Mouse (Mus musculus): Measurements from ENCODE around the gene Tctn1.

Gene Tctn1

DNA sequence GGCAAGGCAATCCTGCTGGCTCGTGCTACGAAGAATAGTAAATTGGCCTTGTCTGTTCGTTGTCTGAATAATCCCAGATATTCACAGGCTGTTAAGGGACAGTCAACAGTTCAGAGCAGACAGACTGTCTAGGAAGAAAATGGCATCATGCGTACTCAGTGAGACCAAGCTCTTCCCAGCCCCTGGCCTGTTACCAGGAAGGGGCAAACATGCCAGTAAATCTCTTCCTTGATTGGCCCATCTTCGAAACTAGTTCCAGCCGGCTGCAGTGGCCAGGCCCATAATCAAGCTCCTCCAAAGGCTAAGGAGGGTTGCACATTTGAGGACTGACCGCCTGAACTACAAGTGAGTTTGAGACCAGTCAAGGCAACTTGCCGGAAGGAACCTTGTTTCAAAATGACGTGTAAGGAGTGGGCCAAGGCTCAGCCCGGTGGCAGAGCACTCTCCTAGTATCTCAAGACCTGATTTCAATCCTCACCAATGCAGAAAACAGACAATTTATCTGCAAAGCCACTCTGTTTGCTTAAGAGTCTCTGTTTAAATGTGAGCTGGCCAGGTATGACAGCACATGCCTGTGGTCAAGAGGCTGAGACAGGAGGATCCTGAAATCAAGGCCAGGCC, 17.6 kb downstream of the Tctn1 start:
- DNase-seq: peak in 1 of 2 experiments; percentile 42

DNA sequence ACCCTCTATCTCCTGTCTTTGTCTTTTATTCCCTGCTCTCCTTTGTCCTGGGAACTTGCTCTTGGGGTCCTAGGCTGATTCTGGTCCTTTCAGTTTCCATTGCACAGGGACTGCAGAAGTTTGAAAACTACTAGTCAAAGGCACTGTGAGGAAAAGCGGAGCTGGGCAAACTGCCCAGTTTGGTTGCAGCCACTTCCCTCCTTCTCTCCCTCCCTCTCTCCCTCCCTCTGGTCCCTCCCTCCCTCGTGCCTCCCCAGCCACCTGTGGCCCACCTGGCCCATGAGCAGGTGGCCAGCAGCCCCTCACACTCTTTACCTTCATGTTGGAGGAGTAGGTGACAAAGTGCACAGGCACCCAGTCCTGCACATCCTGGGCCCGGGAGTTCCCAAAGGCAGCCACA, 19.1 kb downstream of the Tctn1 start:
- peak in 1 of 2 experiments; percentile 42 for DNase-seq

DNA sequence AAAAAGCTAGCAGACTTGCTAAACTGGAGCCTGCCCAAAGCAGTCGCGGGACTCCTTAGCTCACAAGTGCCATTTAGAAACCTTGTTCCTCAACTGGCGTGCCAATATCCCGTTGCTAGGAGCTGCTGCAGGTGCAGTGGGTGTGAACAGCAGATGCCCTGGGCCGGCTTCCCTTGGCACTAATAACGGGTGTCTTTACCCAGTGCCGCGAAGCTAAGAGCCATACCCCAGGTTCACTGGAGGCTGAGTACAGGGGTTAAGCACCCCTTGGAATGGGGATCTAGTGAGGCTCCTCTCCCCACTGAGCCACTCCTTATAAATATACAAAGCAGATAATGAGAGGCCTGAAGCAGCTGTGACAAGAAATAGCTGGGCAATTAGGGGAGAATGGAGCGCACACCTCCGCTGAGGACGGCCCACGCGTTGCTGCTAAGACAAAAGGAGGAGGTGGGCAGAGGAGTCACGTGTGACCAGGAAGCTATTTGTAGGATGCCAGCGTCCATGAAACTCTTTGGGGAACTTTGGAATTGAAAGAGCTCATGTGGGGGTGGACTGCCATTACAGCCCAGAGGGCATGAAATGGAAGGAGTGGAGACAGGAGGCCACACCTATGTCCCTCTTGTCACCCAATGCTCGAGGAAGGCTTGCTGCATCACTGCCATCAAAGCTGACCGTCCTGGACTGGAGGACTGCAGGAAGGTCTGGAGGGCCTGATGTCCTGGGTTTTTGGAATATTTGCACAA, 20.3 kb downstream of the Tctn1 start:
- DNase-seq: peak; percentile 65 to 67

DNA sequence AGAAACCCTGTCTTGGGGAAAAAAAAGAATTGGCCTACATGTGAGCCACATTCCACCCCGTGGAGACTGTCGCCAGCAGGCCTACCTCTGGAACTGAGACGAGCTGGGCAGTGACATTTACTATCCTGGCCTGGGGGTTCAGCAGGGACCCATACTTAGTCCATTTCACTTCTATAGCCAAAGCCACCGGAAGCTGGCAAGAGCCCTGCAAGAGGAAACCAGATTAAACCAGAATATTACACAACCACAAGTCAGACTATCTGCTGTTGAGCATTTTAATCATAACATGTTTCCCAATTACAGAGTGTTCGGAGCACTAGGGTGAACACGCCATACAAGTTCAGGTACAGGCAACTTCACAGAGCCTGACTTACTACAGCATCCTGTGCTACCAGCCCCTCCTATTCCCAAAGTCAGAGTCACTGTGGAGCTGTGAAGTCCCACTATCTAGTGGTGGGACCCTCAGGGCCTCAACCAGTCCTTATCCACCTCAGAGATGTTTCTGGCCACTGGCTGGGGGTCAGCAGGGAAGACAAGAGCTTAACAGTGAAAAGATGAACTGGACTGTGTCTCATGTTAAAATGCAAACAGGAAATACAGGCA, 21.6 kb downstream of the Tctn1 start:
- DNase-seq: no peak

DNA sequence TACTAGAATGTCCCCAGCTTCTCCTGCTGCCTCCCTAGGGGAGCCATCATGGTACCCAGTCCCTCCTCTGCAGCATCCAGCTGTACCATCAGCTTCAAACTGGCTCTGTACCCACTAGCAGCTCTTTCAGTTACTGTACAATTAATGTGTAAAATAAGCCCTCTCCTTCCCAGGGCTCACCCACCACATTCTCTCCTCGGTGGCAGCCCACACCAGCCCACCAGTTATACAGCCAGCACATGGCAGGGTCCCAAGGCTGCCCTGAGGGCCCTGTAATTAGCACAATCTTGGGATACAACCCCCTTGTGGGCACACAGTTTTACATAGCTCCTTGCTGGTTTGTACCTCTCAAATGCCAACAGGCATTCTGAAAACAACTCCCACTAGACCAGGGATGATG, 23.3 kb downstream of the Tctn1 start:
- no peak for DNase-seq

DNA sequence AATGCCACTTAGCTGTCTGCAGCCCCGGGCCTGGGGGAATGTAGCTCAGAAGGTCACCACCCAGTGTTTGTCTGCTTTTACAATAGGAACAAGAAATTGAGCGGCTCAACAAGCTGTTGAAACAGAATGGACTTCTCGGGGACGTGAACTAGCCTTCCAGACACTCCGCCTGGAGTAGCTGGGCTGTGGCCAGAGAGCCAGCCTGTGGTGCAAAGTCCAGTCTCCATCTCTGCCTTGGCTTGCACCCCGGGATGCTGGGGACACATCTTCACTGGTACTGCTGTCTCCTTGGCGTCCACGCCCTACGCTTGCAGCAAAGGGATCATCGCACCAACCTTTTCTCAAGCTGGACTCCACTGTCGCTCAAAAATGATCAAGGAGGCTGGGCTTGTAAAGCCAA, 23.7 kb downstream of the Tctn1 start:
- peak; percentile 57 to 63 for DNase-seq

DNA sequence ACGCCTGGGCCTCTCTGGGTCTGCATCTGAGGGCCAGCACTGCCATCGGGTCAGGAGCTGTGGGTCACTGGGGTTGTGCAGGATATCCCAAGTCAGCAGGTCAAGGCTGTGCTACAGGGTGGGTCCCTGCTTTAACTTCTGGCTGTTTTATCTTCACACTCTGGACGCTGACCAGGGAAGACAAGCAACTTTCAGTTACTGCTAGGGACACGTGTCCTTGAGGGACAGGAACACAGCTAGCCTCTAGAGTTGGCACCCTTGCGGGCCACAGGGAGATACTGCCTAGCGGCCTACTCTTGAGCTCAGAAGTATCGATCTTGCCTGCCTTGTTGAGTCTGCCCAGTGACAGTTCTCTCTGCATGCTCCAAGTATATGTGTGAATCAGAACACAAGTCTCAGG, 24.6 kb downstream of the Tctn1 start:
- no peak for DNase-seq

DNA sequence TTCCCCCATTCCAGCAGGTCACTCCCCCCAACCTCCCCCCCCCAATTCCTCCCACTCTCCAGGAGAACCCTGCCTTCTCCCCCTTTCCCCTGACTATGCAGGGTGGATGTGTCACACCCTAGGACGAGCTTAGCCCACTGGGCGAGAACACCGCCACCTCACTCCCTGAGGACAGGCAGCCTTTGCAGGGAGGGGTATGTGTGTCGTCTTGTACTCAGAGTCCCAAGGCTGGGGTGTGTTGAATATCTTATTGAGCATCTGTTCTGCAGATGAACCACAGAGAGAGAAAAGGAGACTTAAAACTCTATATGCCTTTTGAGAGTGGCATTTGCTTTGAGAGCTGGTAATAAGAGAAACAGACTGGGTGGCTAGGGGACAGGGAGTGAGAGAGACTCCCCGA, 27.1 kb downstream of the Tctn1 start:
- DNase-seq: no peak

DNA sequence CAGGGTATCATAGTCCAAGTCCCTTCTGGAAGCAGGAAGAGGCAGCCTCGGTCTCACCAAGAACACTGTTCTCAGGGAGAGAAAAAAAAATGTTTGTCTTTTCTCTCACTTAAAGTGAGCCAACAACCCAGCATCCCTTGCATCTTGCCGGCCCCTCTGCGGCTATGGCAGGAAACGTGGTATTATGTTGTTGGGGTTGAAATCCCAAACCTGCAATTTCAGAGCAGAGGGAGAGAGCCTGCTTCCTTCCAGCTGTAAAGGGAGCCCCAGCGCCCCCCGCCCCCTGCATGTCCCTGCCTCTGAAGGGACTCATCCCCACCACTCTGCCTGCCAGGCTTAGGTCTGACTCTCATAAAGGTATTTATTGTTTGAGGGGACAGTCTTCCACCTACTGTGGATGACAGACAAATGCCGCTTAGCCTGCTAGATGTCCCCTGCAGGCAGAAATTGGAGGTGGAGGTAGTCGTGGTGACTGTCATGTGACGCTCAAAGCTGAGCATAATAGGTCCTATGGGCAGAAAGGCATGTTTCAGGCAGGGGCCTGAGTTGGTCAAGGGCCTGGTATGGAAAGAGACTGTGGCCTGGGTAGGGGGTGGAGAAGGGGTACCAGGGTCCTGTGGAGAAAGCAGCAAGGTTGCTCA, 28.9 kb downstream of the Tctn1 start:
- no peak for DNase-seq

DNA sequence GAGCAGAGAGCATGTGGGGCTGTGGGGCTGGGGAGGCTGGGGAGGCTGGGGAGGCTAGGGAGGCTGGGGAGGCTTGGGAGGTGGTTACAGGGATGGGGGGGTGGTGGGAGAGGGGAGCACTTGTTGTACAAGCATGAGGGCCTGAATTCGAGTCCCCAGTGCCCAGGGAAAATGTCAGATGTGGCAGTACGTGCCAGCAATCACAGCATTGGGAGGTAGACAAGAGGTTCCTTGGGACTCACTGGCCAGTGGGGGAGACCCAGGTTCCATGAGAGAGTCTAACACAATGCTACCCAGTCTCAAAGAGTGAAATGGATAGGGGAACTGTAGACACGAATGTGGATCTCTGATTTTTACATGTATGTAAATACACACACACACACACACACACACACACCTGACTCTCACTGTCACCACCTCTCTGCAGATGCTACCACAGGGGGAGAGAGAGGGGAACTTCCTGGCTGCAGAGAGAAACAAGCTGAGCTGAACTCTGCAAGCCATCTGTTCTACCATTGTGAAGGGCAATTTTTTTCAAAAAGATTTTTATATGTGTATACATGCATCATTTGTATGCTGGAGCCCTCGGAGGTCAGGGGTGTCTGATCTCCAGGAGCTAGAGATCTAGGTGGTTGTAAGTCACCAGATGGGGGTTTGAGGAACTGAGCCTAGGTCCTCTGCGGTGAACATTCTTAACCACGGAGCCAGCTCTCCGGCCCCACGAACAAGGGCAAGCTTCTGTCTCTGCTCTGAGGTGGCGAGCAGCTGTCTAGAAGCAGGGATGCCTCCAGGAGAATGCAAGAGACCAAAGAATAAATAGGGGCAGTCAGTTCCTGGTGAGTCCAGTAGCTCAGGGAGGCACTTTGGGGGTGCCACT, 29.7 kb downstream of the Tctn1 start:
- peak; percentile 43 to 57 for DNase-seq

DNA sequence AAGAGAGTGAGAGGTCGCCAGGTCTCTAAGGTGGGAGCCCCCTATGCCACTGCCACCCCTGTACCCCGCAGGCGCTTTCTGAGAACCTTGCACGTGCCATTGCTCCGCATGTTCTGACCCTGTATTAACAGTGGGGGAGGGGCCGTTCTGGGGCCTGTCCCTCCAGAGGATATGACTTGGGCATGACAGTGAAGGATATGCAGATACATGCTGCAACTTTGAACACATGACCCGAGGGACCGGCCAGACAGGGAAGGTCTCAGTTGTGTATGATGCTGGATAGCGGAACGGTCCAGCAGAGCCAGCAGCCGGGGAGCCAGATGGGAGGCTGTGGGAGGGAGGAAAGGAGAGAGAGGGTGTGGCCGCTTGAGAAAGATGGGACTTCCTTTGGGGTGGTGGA, 30.6 kb downstream of the Tctn1 start:
- DNase-seq: no peak

DNA sequence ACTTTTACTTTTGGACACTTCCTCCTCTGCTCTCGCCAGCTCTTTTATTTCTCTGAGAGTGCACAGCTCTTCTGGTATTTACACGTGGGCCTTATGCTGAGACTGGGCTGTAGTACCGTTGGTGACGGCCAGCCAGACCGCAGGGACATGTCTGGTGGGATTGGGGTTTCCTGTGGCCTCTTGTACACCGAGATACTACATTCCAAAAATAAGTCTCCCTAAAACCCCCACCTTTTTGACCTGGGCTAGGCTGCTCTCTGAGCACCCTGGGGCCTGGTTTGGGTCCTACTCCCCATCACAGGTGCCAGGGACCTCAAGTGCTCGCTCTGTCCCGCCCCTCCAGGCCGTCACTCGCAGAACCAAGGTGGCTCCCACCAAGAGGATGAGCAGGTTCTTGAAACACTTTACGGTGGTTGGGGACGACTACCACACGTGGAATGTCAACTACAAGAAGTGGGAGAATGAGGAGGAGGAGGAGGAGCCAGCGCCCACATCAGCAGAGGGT, 31.1 kb downstream of the Tctn1 start:
- DNase-seq: no peak

DNA sequence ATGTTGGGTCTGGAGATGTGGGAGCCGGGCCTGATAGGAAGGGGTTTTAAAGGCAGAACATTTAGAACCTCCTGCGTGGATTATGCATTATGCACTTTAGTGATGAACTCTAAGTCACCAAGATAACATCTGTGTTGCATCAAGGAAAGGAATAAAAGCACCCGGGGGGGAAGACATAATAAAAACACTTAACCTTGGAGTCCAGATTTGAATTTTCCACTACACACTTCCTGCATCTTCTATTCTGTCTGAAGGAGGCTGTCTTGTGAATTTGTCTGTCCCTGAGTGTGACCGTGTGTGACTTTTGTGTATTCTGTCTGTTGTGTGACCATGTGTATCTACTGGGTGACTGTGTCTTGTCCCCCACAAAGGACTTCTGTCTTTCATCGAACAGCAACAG, 32.3 kb downstream of the Tctn1 start:
- DNase-seq: no peak

DNA sequence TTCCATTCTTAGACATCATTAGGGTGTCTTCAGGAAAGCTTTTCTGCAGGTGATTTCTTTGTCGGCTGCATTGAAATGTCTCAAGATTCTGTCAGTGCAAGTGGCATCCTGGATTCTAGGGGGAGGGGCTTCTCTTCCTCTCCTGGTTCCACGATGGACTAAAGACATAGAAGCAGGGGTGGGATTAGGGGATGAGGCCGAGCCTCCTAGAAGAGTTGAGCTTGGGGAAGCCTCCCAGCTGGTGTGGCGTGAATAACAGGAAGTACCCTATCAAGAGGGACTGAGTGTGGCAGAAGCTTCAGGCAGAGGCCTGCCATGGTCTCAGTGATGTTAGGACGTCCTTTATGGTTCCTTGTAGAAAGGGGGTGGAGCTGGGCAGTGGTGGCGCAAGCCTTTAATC, 32.8 kb downstream of the Tctn1 start:
- no peak for DNase-seq

DNA sequence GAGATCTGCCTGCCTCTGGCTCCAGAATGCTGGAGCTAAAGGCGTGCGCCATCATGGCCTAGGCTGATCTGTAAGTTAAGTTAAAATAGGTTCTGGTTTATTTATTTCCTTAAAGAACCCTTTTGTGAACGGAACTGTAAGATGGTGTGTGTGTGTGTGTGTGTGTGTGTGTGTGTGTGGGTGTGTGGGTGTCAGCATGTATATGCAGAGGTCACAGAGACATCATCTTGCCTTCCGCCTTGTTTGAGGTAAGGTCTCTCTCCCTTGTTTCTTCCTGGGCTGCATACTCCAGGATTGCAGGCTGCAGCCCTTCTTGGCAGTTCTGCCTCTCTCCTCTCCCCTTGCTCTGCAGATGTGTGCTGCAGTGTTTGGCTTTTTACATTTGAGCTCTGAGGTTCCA, 33.4 kb downstream of the Tctn1 start:
- no peak for DNase-seq

DNA sequence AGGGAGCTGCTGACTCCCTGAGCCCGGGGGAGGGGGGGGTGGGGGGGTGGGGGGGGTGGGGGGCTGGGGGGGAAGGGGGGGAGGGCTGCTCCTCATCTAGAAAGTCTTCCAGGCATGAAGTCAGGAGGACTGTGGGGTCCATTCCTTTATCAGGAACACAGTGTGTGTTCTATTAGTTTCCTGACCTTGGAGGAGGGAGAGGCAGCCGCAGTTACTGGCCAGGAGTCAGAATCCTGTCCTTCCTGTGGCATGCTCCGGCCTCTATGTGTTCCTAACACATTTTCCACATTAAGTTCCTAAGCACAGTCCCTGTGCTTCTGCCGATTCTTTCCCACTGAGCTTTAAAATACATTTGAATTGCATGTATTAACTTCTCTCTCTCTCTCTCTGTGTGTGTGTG, 35.5 kb downstream of the Tctn1 start:
- DNase-seq: no peak

DNA sequence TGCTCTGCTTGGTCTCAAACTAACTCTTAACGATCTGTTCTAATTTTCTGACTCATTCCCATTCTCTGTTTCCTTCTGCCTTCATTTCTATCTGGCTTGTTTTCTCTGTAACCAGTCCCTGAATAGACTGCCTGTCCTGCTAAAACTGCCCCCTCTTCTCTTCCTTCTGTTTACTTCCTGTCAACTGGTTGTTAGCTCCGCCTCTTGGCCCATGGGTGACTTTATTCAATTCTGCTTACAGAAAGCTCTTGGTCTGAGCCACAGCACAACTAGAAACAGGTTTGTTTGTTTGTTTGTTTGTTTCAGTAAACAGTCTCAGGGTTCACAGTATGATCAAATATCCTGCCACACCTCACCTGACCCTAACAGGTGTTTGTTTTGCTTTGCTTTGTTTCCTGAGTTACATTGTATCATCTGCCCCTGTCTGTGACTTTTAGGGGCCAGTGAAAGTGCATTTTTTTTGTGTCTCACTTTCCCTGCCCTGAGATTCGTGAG, 35.9 kb downstream of the Tctn1 start:
- no peak for DNase-seq

DNA sequence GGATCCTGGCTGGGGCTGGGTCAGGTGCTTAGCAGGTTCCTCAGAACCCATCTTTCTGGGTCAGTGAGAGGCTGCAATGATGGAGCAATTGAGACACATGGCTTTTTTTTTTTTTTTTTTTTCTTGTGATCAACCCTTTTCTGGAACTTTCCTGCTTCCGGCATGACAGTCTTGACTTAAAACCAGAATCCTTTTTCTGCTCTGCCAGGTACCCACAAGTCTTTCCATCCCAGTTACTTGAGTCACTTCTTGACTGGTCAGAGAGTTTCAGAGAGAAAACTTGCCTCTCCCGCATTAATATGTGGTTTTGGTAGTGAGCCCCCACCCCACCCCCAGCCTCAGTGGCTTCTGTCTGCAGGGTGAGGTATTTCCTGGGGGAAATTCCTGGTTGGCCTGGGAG, 40.0 kb downstream of the Tctn1 start:
- DNase-seq: no peak

DNA sequence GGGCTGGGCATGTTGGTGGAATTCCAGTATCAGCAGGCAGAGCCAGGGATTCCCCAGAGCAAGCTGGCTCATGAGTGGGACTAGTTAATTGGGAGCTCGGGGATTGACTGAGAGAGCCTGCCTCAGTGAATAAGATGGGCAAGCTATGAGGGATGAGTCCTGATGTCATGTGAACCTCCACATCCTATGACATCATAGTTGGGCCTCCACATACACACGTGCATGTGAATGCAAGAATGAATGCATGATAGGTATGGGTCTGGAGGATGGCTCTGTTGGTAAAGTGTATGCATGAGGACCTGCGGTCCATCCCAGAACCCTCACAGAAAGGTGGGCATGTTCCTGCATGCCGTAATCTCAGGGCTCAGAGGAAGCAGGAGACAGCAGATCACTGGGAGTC, 43.2 kb downstream of the Tctn1 start:
- no peak for DNase-seq

DNA sequence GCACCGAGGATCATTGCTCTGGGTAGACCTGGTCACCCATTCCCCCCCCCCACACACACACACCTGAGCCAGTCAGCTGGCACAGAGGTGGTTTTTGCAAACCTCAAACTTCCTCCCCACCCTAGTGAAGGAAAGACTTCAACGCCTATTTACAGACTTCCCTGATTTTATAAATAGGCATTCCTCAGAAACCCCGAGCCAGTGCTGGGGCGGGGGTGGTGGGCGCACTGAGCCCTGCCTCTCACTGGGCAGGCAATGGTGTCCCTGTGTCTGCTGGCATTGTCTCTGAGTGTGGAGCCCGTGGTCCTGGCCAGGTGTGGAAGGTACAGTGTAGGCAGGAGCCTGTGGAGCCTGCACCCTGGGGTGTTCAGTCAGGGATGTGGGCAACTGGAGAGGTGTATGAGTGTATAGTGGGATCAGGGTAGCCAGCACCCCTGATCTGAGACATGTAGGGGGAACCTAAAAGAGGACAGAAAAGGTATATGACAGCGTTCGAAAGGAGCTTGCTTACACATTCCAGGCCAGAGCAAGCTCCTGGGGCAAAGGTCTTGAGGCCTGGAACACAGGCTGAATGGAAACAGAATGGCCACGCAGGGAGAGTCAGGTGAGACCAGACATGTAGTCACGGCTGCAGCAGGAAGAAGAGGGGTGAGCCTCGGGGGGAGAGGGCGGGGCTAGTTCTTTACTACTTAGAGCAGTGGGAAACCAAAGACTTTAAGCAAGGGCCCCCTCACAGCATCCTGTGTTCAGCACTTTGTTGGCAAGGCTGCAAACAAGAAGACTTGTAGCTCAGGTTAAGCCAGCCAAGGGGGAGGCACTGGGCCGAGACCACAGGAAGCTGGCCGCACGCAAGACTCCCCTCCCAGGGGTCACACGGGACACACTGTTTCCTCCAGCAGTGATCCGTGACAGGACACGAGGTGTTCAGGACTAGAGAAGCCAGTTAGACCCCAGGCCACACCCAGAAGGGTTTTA, 44.3 kb downstream of the Tctn1 start:
- DNase-seq: no peak

DNA sequence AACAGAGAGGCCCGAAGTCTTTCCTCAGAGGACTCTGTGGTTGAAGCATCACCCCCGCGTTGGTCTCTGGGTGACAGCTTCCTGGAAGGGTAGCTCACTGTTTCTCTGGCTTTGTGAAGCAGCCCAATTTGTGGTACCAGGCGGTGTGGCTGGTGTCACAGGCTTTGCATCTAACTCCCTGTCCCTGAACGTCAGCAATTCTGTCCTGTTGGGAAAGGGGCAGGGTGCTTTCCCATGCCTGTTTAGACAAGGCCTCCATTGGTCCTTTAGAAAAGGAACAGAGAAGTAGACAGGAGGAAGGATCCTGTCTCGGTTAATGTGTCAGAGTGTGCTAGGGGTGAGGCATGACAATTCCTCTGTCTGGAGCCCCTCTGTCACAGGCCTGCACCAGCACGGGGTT, 45.3 kb downstream of the Tctn1 start:
- DNase-seq: no peak

All from cerebellum, postnatal 14 days (tissue).